Mouse (Mus musculus): ENCODE results near the gene Clip3. TPM values are rescaled to one million over a fixed set of nuclear protein-coding genes. Genes with fewer than 3 reads are reported as not detected.

The Clip3 gene
- polyA plus RNA-seq, 1 experiment, result 7.3 TPM

DNA sequence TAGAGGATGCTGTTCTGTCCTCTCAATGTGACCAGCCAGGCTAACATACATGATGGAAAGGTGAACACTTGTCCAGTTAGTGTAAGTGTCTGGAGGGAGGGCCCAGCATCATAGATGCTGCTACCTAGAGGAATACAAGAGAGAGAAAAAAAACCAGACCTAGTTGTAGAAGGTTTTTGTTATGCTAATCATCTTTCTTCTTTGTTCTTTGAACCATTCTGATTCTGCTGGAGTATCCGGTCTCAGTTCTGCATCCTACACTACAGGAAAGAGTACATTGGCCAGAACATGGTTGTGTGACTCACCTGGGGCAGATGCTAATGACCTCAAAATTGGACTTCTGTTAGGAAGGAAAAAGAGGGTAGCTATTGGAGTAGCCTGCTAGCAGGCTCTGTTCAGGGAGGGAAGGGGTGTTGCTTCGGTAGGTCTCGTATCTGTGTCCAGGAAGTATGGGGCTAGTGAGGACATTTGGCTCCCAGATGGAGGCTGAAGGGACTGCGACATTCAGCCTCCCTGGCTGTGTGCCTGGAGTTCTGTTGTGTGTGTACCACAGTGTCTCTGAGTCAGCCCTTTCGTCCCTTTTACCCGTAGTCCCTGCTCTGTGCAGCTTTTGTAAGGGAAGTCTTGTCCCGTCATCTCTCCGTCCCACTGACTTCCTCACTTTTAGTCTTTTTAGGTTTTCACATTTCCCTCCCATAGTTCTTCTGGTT is 4.7 kb upstream of the Clip3 start:
- H3K27ac ChIP-seq (replicated peaks; ENCODE audit: low read depth, low read length), result no peak overlapping the region
- no peaks in the 10 kb centered on the region for H3K4me1 ChIP-seq (ENCODE audit: control insufficient read depth, insufficient read depth, insufficient read length, low read length)
- no peak overlapping the region for H3K4me3 ChIP-seq (ENCODE audit: insufficient read depth, low read depth, low read length)

DNA sequence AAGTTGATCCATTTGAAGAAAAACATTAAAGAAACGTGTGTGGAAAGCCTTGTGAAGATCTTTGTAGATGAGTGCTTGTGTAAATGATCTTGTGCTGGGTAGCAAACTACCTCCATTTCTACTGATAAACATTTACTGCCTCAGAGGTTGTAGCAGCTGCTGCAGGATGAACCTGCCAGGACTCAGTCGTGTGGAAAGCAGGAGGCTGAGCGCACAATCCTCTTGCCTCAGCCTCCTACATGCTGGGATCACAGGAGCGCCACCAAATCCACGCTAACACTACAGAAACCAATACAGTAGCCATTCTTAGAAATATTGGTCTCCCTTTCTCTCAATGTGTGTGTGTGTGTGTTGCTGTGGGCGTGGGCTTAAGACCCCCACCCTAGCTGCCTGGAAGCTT is 3.5 kb upstream of the Clip3 start:
- no peaks in the 10 kb centered on the region for H3K4me1 ChIP-seq (ENCODE audit: control insufficient read depth, insufficient read depth, insufficient read length, low read length)
- no peak overlapping the region for H3K4me3 ChIP-seq (ENCODE audit: insufficient read depth, low read depth, low read length)
- no peak overlapping the region for H3K27ac ChIP-seq (replicated peaks; ENCODE audit: low read depth, low read length)

GRCm38 (mm10) chr7:30289071-30289713 is 2.3 kb upstream of the Clip3 start:
- Histone ChIP-seq H3K4me3 (ENCODE audit: insufficient read depth, low read depth, low read length) (no peak overlapping the region), H3K4me1 (ENCODE audit: control insufficient read depth, insufficient read depth, insufficient read length, low read length) (peaks cover 4% of the 10 kb centered on the region; the same call in 1 of the 2 replicates), H3K27ac (replicated peaks; ENCODE audit: low read depth, low read length) (no peak overlapping the region)

DNA sequence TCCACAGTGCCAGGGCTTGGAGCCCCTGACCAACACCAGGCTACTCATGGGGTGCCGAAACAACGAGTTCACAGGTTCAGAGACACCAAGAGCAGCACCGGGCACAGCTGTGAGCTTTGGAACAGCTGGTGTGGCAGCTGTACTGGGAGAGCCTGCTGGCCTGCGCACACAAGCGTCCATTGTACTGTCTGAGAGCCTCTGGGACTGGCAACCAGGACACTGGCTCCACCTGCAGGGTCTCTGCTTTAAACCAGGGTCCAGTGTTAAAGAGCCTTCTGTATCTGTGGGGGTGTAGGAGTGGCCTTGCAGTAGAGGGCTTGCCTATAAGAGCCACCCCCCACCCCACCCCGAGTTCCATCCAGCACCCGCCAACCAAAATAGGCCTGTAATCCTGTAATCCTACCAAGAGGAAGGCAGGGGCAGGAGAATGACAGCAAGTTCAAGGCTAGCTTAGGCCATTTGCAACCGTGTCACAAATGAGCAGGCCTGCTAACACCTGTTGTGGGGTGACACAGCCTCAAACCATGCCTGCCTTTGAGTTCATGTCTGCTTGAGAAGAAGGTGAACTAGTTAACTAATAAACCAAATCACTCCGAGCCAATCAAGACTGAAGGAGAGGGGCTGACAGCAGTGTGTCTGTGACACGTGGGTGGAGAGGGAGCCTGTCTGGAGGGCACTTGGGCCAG is 1.7 kb upstream of the Clip3 start:
- H3K4me1 ChIP-seq (ENCODE audit: control insufficient read depth, insufficient read depth, insufficient read length, low read length), result peaks cover 7% of the 10 kb centered on the region
- no peak overlapping the region for H3K4me3 ChIP-seq (ENCODE audit: insufficient read depth, low read depth, low read length)
- no peak overlapping the region for H3K27ac ChIP-seq (replicated peaks; ENCODE audit: low read depth, low read length)

DNA sequence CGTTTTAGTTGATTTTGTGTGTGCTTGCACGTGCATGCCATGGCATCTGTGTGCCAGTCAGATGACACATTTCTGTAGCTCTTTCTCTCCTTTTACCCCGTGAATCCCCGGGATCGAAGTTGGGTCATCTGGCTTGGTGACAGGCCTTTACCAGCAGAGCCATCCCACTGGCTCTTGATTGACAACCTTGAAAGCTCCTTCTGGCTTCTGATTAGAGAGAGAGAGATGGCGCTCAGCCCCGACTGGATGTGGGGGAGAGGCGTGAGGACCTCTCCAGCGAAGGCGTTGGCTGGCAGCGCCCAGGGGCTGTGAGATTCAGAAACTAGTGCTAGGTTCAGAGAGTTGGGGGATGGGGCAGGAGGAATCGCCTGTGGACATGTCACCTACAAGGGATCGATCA is 2.3 kb downstream of the Clip3 start:
- Histone ChIP-seq H3K27ac (replicated peaks; ENCODE audit: low read depth, low read length) (0 out of 2 replicates have a peak overlapping the region, but pooled peaks have one; percentile 32), H3K4me1 (ENCODE audit: control insufficient read depth, insufficient read depth, insufficient read length, low read length) (peaks cover 9% of the 10 kb centered on the region), H3K4me3 (ENCODE audit: insufficient read depth, low read depth, low read length) (no peak overlapping the region)

DNA sequence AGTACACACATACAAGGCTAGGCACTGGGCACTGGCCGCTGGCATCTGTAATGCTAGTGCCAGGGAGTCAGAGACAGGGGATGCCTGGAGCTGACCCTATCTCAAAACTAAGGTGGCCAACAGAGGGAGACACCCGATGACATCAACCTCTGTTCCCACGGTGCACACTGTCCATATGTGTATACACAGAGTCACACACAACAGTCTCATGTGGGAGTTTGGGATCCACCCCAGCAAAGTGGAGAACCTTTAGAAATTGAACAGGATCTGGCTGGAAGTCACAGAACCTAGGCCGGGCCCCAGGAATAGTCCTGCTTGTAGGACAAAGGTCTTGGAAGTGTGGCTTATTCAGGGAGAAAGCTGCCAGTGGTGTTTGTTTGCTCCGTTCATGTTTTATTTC is 2.8 kb downstream of the Clip3 start:
- peaks cover 9% of the 10 kb centered on the region for H3K4me1 ChIP-seq (ENCODE audit: control insufficient read depth, insufficient read depth, insufficient read length, low read length)

DNA sequence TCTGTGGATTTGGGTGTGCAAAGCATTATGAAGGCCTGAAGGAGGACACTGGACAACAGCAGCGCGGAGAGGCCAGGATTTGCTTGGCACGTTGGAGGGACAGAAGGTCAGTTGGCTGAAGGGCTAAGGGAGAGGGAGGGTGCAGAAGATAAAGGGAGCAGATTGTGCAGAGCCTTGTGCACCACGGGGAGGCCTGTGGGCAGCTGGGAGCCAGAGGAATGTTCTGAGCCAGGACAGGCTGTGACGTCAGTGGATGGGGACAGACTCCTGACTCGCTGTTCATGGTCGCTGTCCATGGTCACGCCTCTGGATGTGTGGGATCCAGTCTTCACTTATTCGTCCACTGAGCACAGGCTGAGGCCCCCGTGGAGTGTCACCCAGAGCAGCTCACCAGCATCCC is 3.6 kb downstream of the Clip3 start:
- Histone ChIP-seq H3K27ac (replicated peaks; ENCODE audit: low read depth, low read length) (peak overlapping the region; percentile 86), H3K4me3 (ENCODE audit: insufficient read depth, low read depth, low read length) (no peak overlapping the region), H3K4me1 (ENCODE audit: control insufficient read depth, insufficient read depth, insufficient read length, low read length) (peaks cover 9% of the 10 kb centered on the region)

More for the DNA sequence above, 2.8 kb downstream of the Clip3 start:
- no peak overlapping the region for H3K4me3 ChIP-seq (ENCODE audit: insufficient read depth, low read depth, low read length)
- H3K27ac ChIP-seq (replicated peaks; ENCODE audit: low read depth, low read length), result peak overlapping the region; percentile 86

DNA sequence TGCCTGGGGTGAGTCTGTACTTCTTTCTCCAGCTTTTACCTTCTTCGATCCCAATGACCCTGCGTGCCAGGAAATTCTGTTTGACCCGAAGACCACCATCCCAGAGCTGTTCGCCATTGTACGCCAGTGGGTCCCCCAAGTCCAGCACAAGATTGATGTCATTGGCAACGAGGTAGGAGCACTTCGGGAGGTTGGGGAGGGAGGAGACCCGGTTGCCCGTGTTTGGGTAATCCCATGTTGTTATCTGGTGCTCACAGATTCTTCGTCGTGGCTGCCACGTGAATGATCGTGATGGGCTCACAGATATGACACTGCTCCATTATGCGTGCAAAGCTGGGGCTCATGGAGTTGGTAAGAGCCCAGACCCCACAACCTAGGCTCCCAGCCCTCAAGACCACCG is 5.3 kb downstream of the Clip3 start:
- Histone ChIP-seq H3K4me1 (ENCODE audit: control insufficient read depth, insufficient read depth, insufficient read length, low read length) (peaks cover 9% of the 10 kb centered on the region), H3K27ac (replicated peaks; ENCODE audit: low read depth, low read length) (no peak overlapping the region), H3K4me3 (ENCODE audit: insufficient read depth, low read depth, low read length) (no peak overlapping the region)

DNA sequence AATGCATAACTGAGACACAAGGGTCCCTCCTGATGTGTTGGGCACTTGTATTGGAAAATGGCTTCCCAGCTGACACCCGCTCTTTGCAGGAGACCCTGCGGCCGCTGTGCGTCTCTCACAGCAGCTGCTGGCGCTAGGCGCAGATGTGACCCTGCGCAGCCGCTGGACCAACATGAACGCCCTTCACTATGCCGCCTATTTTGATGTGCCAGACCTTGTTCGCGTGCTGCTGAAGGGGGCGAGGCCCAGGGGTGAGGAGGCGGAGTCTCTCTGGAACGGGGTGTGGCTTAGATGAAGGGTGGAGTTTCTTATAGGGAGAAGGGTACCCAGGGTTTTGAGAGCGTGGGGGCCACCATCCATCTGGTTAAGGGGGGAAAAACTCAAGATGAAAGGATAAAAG is 5.7 kb downstream of the Clip3 start:
- Histone ChIP-seq H3K27ac (replicated peaks; ENCODE audit: low read depth, low read length) (no peak overlapping the region), H3K4me3 (ENCODE audit: insufficient read depth, low read depth, low read length) (no peak overlapping the region), H3K4me1 (ENCODE audit: control insufficient read depth, insufficient read depth, insufficient read length, low read length) (peaks cover 9% of the 10 kb centered on the region)

- Histone ChIP-seq H3K27ac (replicated peaks; ENCODE audit: low read depth, low read length) (no peak overlapping the region), H3K4me3 (ENCODE audit: insufficient read depth, low read depth, low read length) (no peak overlapping the region), H3K4me1 (ENCODE audit: control insufficient read depth, insufficient read depth, insufficient read length, low read length) (no peaks in the 10 kb centered on the region)
Observed at GRCm38 (mm10) chr7:30300914-30301313, 9.4 kb downstream of the Clip3 start.

DNA sequence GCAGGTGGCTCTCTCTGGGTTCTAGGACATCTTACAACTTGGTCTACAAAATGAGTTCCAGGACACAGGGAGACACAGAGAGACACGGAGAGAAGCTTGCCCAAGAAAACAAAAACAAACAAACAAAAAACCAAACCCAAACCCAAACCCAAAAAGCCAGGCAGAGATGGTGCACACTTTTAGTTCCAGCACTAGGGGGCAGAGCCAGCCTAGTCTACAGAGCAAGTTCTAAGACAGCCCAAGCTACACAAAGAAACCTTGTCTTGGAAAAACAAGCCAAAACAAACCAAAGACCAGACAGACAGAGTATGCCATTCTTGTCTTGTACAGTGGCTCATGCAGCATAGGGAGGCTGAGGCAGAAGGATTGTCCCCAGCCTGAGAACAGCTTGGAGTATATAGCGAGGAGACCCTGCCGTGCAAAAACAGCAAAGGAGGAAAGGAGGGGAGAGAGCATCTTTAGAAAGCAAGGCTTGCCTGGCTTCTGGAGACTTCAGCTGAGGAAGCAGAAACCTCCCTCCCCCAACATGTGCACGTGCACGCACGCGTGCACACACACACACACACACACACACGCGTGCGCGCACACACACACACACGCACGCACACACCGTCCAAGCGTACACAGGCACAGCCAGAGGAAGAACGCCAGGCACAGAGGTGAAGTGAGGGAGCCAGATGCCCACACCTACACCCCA is 14.7 kb downstream of the Clip3 start:
- H3K4me1 ChIP-seq (ENCODE audit: control insufficient read depth, insufficient read depth, insufficient read length, low read length), result peaks cover 5% of the 10 kb centered on the region
- H3K27ac ChIP-seq (replicated peaks; ENCODE audit: low read depth, low read length), result no peak overlapping the region
- H3K4me3 ChIP-seq (ENCODE audit: insufficient read depth, low read depth, low read length), result no peak overlapping the region

DNA sequence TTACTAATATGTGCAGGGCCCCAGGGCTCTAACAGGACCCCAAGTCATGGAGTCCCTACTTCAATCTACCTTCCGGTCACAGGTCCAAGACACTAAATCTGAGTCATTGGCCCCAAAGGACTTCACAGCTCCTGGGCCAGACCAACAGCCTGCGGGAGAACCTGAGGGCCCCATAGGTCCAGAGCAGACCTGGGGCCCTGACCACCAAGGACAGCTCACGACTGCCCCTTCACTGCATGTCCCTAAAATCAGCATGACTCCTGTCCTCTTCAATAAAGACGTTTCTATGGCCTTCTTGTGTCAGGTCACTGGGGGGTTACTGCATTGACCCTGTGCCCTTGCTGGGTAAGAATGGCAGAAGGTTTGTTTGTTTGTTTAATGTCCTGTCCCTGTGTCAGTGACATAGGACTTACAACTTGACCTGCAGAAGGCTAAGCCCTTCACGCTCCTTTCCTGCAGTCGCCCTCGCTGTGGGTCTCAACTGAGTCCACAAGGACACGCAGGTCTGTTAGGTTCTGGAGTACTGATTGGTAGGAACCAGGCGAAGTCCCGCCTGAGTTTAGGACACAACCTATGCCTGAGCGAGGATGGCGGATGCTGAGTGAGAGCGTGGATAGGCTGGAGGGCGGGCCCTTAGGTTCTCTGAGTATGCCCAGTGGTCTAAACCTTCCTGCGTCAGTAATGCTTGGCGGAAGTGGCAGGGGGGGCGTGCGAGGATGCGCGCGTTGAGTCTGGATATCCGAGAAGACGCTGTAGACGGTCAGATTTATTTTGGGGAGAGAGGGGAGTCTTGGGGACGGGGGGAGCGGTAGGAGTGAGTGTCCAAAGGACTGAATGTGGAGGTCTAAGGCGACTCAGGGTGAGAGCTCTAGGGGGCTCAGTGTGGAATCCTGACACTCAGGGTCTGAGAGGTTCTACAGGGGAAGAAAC is 16.8 kb downstream of the Clip3 start, which contains the start of gene Alkbh6:
Alkbh6 (plus strand) TSS at position 642 of the 930 bp plus-strand sequence.
- H3K4me1 ChIP-seq (ENCODE audit: control insufficient read depth, insufficient read depth, insufficient read length, low read length), result peaks cover 5% of the 10 kb centered on the region
- peak within 1 kb of the TSS; percentile 66 for H3K4me3 ChIP-seq (ENCODE audit: insufficient read depth, low read depth, low read length)
- peak within 1 kb of the TSS; percentile 88 for H3K27ac ChIP-seq (replicated peaks; ENCODE audit: low read depth, low read length)

DNA sequence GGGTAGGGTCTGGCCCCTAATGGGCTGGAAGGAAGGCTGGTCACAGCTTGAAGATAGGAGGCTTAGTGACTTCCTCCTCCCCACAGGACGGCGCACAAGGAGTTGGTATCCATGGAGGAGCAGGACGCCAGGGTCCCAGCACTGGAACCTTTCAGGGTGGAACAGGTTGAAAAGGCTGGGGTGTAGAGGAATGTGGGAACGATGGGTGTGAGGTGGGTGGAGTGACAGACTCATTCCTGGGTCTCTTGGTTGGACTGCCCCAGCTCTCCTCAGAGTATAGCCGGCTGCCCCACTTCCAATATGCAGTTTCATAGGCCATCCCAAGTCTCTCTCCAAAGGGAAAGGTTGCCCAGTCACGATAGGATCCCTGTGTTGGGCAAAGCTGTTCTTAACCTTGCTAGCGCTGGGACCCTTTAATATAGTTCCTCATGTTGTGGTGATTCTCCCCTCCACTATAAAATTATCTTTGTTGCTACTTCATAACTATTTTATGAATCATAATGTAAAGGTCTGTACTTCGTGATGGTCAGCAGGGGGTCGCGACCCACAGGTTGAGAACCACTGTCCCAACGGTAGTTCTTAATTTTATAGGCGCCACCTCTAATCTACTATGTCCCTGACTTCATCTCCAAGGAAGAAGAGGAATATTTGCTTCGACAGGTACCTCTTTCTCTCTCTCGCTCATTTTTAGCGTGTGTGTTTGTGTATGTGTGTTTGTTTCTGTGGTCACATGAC is 18.0 kb downstream of the Clip3 start:
- Histone ChIP-seq H3K4me3 (ENCODE audit: insufficient read depth, low read depth, low read length) (peak overlapping the region; percentile 66), H3K27ac (replicated peaks; ENCODE audit: low read depth, low read length) (no peak overlapping the region), H3K4me1 (ENCODE audit: control insufficient read depth, insufficient read depth, insufficient read length, low read length) (peaks cover 5% of the 10 kb centered on the region)

GRCm38 (mm10) chr7:30310136-30310535 is 18.6 kb downstream of the Clip3 start:
- H3K4me3 ChIP-seq (ENCODE audit: insufficient read depth, low read depth, low read length), result no peak overlapping the region
- H3K4me1 ChIP-seq (ENCODE audit: control insufficient read depth, insufficient read depth, insufficient read length, low read length), result peaks cover 5% of the 10 kb centered on the region
- H3K27ac ChIP-seq (replicated peaks; ENCODE audit: low read depth, low read length), result no peak overlapping the region

Data from brown adipose tissue, adult 24 weeks (tissue).